Mouse (Mus musculus): Measurements from ENCODE around the gene Anp32a.

Gene Anp32a

DNA sequence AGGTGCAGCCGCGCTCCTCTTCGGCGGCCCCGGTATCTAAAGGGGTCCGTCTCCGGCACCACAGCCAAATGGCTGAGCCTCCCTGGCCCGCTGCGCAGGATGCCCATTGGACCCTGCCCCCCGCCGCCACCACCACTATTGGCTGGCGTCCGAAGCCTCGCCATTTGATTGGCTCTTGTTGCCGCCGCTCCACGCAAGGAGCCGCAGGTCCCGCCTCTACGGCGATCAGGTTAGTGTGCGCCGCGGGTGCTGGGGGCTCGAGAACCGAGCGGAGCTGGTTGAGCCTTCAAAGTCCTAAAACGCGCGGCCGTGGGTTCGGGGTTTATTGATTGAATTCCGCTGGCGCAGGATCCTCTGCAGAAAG, at the start of gene Anp32a:
Anp32a (plus strand) TSS at position 171 of the 364 bp plus-strand sequence.
- peak; percentile 98 for DNase-seq

DNA sequence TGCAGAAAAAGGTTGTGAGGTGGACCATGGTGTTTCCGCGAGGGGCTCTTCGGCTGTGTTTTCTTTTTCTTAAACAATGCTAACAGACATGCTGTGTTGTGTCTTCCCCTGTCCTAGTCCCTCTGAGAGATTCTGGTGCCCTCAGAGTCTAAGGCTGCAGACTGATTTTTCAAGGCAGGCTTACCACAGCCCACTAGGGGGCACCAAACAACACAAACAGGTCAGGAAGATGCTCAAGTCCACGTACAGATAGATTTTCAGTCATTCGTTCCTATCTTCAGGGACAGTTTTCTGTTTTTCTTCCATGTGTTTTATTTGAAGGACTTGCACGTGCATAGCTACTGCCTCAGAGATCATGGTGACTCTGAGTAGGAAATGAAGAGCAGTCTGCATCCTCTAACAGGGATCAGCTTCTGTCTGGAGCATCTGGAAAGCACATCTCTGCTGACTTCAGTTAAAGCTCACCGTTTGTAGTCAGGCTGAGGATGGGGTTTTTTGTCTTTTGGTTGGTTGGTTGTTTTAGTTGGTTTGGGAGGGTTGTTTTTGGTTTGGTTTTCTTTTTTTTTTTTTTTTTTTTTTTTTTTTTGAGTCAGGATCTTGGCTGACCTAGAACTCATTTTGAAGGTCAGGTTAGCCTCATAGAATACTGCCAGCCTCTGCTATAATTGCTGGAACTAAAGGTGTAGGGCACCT, 45.9 kb upstream of the Anp32a start:
- peak; percentile 82 for DNase-seq

DNA sequence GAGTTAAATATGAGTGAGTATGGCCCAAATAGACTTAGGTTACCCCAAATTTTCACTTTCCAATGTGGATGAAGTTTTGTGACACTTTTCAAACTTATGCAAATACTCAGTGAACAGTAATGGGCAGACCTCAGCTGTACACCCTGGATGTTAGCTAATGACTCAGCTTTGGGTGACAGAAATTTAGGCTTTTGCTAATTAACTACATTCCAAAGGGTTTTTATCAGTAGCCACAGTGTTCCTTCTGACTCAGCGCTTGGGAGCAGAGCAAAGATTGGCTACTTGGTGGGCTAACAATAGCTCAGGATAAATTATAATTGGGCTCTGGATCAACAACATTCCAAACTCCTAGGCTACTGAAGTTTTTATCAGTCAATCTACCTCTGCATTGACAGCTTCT, 44.2 kb upstream of the Anp32a start:
- no peak for DNase-seq

DNA sequence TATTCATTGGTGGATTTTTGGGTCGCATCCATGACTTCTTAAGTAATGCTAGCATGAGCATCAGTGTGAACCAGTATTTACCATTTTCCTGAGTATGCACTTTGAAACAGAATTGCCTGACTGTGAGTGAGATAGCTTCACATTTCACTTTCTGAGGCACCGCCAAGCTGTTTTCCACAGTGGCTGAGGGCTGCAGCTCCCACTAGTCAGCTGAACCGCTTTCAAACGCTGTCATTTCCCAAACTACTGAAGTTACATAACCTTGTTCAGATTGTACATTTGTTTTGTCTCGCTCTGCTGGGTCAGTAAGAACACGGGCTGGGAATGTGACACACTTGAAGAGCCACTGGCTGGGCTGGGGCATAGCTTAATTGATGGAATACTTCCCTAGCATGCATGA, 25.5 kb upstream of the Anp32a start:
- DNase-seq, result no peak

DNA sequence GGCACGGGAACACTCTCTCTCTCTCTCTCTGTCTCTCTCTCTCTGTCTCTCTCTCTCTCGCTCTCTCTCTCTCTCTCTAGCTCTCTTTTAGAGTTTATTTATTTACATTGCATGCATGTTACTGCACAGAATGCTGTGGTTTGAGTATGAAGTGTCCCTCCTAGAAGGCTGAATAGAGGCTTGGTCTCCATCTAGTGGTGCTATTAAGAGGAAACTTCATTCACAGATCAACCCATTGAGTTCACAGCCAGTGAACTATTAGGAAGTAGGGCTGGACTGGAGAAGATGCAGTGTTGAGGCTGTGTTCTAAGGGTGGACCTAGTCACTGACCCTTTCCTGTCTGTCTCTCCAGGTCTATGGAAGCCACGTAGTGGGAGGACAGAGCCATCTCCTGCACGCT, 22.4 kb upstream of the Anp32a start:
- no peak for DNase-seq

DNA sequence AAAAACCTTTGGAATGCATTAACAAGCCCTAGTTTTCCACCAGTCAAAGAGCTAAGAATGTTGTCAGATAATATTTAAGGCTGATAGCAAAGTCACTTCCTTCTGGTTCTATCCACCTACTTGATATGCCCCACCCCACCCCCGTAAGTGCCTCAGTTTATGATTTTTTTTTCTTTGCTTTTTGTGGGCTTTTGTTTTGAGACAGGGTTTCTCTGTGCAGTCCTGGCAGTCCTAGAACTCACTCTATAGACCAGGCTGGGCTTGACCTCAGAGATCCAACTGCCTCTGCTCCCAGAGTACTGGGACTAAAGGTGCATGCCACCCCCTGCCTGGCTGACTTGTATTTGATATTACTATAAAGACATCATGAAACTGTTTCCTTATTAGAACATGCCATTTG, 17.3 kb upstream of the Anp32a start:
- DNase-seq, result no peak

DNA sequence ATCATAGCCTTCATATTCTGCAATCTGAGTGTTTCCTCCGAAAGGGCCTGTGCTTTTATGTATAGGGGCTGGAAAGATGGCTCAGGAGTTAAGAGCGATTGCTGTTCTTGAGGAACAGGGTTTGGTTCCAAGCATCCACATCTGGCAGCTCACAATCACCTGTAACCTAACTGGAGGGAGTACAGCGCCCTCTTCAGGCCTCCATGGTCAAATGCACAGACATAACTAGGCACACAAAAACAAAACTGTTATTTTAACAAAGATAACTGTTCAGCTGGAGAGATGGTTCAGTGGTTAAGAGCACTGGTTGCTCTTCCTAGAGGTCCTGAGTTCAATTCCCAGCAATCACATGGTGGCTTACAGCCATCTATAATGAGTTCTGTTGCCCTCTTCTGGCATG, 15.1 kb upstream of the Anp32a start:
- DNase-seq, result no peak

DNA sequence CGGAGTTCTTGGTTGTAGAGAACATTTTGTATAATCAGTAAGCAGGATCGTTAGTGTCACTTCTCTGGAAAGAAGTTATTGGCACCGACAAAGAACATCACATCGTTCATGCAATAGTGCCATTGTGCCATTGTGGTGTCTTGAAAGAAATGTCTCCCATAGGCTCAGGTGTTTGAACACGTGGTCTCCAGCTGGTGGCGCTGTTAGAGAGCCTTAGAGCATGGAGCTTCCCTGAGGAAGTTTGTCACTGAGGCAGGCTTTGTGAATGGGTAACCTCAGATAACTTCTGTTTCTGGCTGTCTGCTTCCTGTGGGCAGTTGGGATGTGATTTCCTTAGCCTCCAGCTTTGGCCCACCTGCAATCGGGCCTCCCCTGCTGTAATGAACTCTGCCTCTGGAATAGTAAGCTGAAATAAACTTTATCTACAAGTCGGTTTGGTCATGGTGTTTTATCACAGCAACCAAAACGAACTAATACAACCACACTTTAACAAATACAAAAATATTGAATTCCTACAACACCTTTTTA, 6.7 kb upstream of the Anp32a start:
- no peak for DNase-seq

DNA sequence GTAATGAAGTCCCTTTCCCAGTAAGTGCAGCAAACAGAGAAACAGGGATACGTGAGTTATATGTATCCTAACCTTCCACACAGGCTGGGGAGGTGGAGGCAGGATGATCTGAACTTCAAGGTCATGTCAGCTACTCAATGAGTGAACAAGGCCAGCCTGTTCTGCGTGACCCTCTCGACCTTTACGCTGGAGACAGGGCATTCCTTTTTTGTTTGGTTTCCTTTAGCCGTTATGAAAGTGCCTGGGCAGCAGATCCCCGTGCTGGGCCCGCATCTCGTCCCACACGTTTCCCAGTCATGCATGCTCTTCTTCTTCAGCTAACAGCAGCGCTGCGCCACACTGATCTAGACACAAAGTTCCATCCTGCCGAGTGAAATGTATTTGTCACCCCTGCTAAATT, 5.7 kb upstream of the Anp32a start:
- no peak for DNase-seq

DNA sequence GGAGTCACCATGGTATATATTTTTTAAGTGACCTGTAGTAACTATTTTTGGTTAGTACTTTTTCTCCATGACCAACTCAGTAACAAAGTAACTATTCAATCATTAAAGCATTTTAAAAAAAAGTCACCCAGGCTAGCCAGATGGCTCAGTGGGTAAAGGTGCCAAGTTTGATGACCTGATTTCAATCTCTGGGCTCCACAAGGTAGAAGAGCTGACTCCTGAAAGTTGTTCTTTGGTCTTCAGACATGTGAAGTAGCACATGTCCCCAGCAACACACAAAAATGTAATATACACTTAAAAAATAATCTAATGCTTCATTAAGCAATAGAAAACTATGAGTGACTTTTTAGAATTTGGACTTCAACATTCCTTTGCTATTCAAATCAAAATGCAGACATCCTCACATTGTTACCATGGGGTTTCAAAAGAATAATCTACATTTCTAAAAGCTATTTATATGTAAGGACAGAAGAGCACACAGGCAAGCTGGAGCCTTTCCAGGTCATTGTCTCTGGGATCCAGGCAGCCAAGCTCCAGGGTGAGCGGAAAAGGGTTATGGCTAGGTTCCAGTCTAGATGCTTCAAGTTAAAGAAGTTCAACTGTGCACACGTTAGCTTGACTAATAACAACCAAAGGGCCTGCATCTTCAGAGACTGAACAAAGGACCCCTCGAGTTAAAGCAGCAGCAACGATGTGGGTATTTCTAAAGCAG, 3.0 kb upstream of the Anp32a start:
- DNase-seq, result no peak

DNA sequence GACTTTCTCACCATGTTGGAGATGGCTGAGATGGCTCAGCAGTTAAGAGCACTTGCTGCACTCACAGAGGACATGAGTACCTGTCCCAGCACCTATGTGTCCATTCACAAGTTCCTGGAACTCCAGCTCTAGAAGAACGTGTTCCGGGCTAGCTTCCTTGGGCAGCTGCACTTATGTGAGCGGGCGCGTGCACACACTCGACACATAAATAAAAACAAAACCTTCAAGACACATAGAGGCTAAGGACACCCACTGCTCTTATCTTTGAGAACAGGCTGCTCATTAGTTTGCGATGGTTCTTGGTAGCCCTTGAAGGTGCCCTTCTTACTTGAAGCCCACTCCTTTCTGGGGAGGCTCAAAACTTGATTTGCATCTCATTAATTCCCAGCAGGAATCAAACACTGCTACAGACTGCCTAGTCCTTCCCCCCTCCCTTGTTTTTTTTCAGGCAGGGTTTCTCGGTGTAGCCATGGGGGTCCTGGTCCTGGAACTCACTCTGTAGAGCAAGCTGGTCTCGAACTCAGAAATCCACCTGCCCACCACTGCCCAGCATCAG, 2.4 kb upstream of the Anp32a start:
- DNase-seq, result no peak

DNA sequence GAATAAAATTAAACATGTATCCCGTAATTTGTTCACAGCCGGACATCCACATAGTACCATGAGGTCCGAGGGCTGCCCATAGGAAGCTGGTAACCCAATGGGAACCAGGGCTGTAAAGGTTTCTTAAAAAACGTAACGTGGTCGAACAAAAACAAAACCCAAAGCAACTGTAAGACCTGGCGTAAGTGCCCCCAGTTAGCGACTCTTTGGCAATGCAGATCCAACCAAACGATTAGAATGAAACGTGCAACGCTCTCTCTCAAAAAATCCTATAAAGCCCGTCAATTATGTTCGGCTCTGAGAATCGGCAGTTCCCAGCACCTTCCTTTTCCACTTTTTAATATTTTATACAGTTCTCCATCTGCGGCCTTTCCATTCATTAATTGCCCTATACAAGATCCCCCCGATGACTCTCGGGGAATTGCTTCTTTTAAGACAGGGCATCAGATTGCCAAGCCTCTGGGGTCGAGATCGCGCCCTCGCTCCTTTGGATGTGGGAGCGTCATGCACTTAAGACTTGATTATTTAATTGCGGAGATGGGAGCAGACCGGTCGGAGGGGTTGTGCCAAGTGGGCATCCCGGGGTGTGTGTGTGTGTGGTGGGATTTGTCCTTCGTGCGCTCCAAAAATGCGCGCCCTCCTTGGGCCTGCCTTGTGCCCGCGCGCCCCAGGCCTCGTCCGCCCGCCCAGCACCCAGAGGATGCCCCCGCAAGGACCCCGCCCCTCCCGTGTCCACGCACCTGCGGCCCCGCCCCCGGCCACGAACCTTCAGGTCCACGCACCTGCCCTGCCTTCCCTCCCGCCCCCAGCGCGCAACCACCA, 581 bp upstream of the Anp32a start:
- DNase-seq, result no peak

DNA sequence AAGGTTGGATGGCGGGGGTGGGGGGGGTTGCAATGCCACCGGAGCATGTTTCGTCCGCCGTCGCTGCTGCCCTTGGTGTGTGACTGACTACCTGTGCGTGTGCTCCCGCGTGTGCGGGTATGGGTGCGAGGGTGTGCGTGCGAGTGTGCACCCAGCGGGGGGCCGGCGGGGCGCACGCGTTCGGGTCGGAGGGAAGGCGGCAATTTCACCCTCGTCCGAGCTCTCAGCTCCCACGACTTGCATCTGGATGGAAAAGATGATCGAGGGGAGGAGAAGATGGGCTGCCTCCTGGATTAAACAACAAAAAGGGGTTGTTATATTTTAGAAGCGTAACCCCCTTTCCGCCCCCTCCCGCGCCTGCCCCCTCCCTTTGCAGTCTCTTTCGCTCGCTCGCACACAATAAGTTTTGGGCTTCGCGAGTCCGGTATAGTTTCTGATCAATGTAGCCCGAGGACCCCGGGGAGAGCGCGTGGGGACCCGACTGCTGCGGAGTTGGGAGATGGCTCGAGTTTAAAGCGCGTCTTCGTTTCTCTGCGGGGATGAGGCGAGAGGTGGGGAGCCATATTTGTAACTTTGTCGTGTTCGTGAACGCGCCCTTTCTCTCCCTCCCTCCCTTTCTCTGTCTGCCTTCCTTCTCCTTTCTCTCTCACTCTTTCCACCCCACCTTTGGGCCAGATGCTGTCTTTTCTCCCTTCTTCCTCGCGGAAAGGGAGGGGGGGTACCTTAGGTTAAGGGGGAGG, 778 bp downstream of the Anp32a start:
- DNase-seq, result peak; percentile 71

DNA sequence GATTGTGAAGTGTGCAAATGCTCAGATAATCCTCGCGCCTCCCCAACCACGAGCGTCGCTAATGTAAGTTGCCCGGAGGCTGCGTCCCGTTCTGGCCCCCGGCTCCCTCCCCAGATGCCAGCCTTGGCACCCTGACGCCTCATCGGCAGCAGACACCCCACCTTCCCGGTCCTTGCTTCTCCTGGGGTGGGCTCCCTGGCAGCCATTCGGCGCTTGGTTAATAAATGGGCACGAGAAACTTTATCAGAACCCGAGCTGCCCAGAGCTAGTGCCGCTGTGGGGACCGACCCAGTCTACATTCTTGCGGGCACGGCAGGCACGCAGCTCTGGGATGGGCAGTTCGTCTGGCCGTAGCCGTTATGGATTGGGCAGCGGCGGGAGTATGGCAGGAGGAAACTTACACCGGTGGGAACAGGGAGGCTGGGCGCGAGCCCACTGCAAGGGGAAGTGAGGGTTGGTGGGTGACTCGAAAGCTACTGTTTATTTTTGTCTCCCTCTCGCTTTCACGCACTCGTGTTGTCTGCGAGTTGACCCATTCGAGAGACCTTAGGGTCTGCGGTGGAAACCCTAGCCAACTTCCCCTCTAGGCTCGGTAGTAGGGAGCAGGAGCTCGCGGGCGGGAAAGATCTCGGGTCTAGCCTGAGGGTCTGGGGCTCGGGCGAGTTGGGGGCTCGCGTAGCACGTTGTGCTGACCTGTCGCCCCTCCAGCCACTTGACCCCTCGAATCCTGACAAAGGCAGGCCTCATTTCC, 1.5 kb downstream of the Anp32a start:
- DNase-seq, result peak; percentile 68

DNA sequence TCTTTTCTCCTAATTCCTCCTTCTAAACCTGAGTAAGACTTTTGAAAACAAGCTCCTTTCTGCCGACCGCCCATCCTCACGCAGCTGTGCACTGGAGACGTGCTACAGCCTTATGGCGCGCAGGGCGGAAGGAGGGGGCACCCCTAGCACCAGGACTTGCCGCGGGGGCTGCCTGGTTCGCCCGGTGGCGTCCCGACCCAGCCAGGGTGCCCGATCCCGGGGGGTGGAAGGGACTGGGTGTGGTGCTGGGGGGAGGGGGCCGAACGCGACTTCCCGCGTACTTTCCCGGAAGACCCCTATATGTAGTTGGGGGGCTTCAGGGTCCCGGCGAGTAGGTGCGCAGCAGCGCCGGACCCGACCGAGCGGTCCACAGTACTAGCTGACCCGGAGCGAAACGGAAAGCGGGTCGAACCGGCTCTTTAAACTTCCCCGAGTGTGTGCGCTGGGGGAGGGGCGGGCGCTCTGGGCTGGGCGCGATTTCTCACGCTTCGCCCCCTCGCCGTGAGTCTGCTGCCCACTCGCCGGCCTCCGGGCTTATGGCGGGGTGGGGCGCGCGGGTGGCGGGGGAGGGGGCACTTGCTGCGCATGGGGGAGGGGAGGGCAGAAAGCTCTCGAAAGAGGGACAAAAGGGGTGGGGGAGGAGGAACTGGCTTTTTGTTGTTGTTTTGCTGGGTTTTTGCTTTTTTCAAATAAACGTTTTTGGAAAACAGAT, 2.3 kb downstream of the Anp32a start:
- DNase-seq, result peak; percentile 88

DNA sequence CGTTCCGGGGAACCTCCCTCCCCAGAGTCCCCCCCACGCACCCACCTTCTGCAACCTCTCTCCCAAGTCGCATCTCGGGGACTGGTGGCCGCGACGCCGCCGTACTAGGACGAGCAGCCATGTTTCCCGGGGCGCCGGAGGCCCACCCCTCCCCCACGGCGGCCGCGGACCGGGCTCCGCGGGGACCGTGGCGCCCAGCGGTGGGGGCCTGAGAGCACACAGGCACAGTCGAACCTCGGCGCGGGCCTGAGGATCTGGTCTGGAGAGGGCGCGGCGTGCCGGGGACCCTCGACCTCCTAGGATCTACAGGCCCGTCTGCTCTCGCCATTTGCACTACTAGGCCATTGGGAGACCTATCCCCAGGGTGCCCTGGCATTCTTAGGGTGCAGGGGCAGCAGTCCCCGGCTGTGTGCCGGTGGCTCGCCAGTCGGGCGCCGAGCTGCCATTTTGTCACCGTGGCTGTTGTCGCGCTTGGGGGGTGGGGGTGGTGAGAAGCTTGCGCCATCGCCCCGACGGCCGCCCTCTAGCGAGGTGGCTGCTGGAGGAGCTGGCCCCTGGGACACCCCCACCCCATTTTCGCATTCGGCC, 2.9 kb downstream of the Anp32a start:
- DNase-seq, result peak; percentile 76

DNA sequence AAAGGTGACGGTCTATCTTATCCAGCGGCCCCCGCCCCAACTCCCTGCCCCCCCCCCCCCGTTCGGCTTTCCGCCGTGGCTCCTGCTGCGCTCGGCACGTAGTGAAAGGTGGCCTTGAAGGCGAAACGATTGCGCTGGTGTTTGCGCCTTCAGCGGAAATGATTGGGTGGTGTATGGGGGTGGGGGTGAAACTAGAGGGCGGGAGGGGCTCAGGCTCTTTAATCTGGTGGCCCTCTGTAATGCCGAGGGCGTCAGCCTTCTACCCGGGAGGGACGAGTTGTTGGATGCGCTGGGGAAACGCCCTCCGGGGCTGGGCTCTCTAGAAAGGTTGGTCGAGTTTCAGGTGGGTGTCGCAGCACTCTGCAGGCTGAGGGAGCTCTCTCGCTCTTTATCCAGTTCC, 3.5 kb downstream of the Anp32a start:
- DNase-seq, result peak; percentile 84

DNA sequence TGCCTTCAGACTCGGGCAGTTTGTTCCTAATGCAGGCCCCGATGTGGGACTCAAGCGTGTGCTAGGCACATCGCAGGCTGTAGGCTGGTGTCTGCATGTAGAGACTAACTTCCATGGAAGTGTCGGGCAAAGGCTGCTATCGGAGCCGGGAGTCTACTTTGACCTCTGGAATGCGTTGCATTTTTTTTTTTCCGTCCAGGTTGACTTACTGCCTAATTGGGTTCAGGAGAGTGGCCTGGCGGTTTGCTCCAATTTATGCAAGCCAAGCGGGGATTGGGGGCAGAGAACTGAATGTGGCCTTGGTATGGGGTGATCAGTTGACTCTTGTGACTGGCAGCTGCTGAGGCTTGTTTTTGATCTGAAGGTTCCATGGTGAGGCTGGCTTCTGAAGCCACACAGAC, 4.0 kb downstream of the Anp32a start:
- no peak for DNase-seq

DNA sequence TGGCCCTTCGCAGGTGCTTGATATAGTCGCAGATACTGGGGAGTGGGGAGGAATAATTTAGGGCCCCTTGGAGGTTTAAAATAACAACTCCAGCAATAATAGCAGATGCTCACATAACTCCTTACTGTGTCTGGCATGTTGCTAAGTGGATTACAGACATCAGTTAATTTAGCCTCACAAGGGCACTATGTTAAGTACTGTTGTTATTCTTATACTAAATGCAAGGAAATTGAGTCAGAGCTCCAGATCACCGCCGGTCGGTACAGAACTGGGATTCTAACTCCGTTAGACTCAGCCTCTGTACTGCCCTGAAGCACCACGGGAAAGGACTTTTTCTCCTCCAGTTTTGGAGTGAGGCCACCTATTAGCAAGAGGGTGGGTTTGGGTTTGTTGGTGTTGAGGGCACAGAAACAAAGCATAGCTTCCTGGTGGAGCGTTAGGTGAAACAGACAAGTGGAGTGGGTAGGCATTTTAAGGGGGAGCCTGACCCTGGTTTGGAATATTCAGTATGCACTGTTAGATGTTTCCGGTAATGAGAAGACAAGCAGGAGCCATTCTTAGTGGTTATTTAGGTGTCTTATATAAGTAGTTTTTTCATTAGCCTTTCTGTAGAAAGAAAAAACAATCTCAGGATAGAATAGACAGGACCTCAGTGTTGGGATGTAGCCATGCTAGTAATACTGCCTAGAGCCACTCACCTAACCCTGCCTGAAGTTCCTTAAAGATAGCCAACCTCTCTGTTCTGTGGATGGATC, 4.7 kb downstream of the Anp32a start:
- no peak for DNase-seq

DNA sequence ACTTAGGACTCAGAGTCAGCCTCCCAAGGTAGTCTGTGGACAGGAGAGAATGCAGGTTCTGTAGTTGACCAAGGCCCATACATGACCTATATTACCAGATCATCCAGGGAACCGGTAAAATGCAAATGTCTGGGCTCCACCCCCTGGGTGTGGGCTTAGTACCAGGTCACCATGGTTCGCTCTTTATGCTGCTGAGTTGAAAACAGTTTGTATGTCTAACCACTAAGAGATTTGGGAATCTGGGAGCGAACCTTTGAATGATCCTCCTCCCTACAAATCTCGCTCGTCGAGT, 5.2 kb downstream of the Anp32a start:
- no peak for DNase-seq
